Mouse (Mus musculus) C2C12 (cell line): ENCODE data around the gene Wwox. TPM values are rescaled to one million over a fixed set of nuclear protein-coding genes. Genes with fewer than 3 reads are reported as not detected.

ENCODE experiments used
- H3K27me3 ChIP-seq: one replicate; pipeline ENCODE4 v1.6.1; 2011; ENCODE audit not compliant: control insufficient read depth, insufficient read depth, insufficient read length
- H3K36me3 ChIP-seq: one replicate; pipeline ENCODE4 v1.6.1; 2011; ENCODE audit not compliant: control insufficient read depth, insufficient read depth
- H3K4me3 ChIP-seq: one replicate; pipeline ENCODE4 v1.5.1; 2011; ENCODE audit warnings: mild to moderate bottlenecking, control low read depth; ENCODE audit not compliant: poor library complexity, insufficient read depth, severe bottlenecking
- H3K79me2 ChIP-seq: one replicate; pipeline ENCODE4 v1.6.1; 2011; ENCODE audit not compliant: control insufficient read depth, insufficient read depth
- H3K79me3 ChIP-seq: one replicate; pipeline ENCODE4 v1.6.1; 2011; ENCODE audit warnings: low read depth, control low read depth
- H3ac ChIP-seq: one replicate; pipeline ENCODE3; 2011; ENCODE audit warnings: low read depth; ENCODE audit not compliant: control insufficient read depth, insufficient read length
- CEBPB ChIP-seq: IDR thresholded peaks from one replicate; pipeline ENCODE4 v1.6.1; 2011; ENCODE audit warnings: low read depth, mild to moderate bottlenecking, control low read depth, moderate library complexity
- CTCF ChIP-seq: IDR thresholded peaks from one replicate; pipeline ENCODE4 v1.5.1; 2011; ENCODE audit not compliant: control insufficient read depth, insufficient read depth, insufficient read length
- FOSL1 ChIP-seq: IDR thresholded peaks from one replicate; pipeline ENCODE4 v1.8.0; 2011; ENCODE audit warnings: mild to moderate bottlenecking, low read length; ENCODE audit not compliant: poor library complexity, insufficient read depth, severe bottlenecking
- MAX ChIP-seq: IDR thresholded peaks from one replicate; pipeline ENCODE4 v1.6.1; 2011; ENCODE audit warnings: mild to moderate bottlenecking, control low read depth
- MYOD1 ChIP-seq: IDR thresholded peaks from one replicate; pipeline ENCODE4 v1.6.1; 2011; ENCODE audit warnings: low read depth; ENCODE audit not compliant: control insufficient read depth, insufficient read length
- MYOG ChIP-seq: IDR thresholded peaks from one replicate; pipeline ENCODE4 v1.6.1; 2011; ENCODE audit not compliant: control insufficient read depth, insufficient read length; ENCODE audit errors: extremely low read depth
- USF1 ChIP-seq: IDR thresholded peaks from one replicate; pipeline ENCODE4 v1.6.1; 2011; ENCODE audit warnings: low read depth, mild to moderate bottlenecking, control low read depth, moderate library complexity
- polyA plus RNA-seq: library from polyadenylated mRNA; unstranded; fragments of >200 nt; fragmentation: generic; extraction: Trizol; gene quantifications from one replicate; pipeline ENCODE4 v1.2.1, GENCODE M21; 2012; ENCODE audit warnings: missing spikeins

Wwox gene
- polyA plus RNA-seq, 1 experiment = 3.7 TPM

DNA sequence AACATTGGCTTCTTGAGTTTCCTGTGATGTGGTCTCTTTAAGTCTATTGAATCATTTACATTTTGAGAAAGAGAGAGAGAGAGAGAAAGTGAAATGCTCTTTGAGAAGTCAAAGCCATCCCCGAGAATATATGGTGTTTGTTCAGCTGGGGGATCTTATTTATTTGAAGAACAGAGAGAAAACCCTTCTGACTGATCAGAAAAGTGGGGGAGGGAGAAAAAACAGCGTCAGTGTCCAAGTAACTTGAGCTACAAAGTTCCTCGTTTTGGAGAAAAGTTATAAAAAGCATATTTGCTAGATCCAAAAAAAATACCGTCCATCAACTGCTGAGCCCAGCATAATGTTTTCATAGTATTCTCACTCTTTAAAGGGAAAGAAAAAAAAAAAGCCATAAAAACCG lies 283.2 kb downstream of the Wwox start:
- Histone ChIP-seq H3K27me3 (no peaks in the 10 kb centered on the region), H3K79me3 (no peaks in the 10 kb centered on the region), H3K36me3 (no peaks in the 10 kb centered on the region), H3K4me3 (no peak overlapping the region), H3K79me2 (no peaks in the 10 kb centered on the region), H3ac (no peak overlapping the region)
- no peak for TF ChIP-seq USF1
- TF ChIP-seq MAX = no peak
- TF ChIP-seq CTCF = no peak
- no peak for TF ChIP-seq CEBPB
- TF ChIP-seq MYOD1 = no peak
- no peak for TF ChIP-seq MYOG
- no peak for TF ChIP-seq FOSL1

DNA sequence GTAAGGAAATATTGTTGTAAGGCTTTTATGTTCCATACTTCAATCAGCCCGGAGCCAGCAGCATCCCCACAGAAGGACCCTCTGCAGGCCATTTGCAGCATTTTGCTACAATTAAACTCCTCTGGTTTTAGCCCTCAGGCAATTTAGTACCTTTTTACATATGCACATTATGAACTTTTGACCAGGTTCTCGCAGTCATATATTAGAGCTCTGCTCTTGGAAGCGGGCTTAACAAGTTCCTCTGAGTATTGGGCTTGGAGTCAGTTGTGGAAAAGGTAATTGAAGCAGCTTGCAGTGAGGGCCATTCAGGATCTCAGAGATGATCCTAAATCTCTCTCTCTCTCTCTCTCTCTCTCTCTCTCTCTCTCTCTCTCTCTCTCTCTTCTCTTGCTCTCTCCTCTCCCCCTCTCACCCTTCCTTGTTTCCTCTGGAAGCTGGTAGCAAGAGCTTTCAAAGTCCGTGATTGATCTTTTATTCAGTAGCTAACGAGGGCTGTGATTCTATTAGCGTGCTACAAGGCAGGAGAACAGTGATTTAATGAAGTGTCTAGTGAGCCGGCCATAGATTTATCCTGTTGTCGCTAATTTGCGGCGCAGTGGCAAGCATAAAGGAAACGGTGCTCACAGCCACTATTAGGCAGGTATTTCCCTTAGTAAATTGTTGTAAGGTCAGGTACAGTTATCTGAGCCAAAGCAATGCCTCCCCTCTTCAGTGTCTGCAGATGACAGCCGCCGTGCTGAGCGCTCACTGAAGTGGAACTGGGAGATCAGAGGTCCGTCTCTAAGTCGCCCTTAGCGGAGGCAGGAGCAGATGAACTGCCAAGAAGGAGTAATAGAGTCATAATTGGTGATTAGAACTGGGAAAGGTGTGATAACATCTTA lies 292.0 kb downstream of the Wwox start:
- no peaks in the 10 kb centered on the region for H3K79me3 ChIP-seq
- H3K4me3 ChIP-seq = no peak overlapping the region
- H3K27me3 ChIP-seq = no peaks in the 10 kb centered on the region
- H3ac ChIP-seq = no peak overlapping the region
- H3K36me3 ChIP-seq = no peaks in the 10 kb centered on the region
- H3K79me2 ChIP-seq = no peaks in the 10 kb centered on the region
- TF ChIP-seq CTCF (no peak), FOSL1 (no peak), USF1 (no peak), MAX (no peak), MYOD1 (no peak), CEBPB (no peak), MYOG (no peak)

- Histone ChIP-seq H3K36me3 (no peaks in the 10 kb centered on the region), H3K79me3 (no peaks in the 10 kb centered on the region), H3K79me2 (no peaks in the 10 kb centered on the region), H3ac (no peak overlapping the region), H3K27me3 (no peaks in the 10 kb centered on the region), H3K4me3 (no peak overlapping the region)
- no peak for TF ChIP-seq FOSL1
- TF ChIP-seq CTCF = no peak
- TF ChIP-seq CEBPB = no peak
- no peak for TF ChIP-seq MYOG
- no peak for TF ChIP-seq USF1
- no peak for TF ChIP-seq MYOD1
- no peak for TF ChIP-seq MAX
Measured at GRCm38 (mm10) chr8:114743185-114743915, 303.9 kb downstream of the Wwox start.

- TF ChIP-seq FOSL1 = no peak
- TF ChIP-seq CEBPB = no peak
- TF ChIP-seq CTCF = no peak
- no peak for TF ChIP-seq MYOG
- TF ChIP-seq MYOD1 = no peak
- TF ChIP-seq MAX = no peak
- TF ChIP-seq USF1 = no peak
- Histone ChIP-seq H3K36me3 (no peaks in the 10 kb centered on the region), H3K79me2 (no peaks in the 10 kb centered on the region), H3K27me3 (no peaks in the 10 kb centered on the region), H3K4me3 (no peak overlapping the region), H3ac (no peak overlapping the region), H3K79me3 (no peaks in the 10 kb centered on the region)
Measured at GRCm38 (mm10) chr8:114746373-114746772, 306.9 kb downstream of the Wwox start.

DNA sequence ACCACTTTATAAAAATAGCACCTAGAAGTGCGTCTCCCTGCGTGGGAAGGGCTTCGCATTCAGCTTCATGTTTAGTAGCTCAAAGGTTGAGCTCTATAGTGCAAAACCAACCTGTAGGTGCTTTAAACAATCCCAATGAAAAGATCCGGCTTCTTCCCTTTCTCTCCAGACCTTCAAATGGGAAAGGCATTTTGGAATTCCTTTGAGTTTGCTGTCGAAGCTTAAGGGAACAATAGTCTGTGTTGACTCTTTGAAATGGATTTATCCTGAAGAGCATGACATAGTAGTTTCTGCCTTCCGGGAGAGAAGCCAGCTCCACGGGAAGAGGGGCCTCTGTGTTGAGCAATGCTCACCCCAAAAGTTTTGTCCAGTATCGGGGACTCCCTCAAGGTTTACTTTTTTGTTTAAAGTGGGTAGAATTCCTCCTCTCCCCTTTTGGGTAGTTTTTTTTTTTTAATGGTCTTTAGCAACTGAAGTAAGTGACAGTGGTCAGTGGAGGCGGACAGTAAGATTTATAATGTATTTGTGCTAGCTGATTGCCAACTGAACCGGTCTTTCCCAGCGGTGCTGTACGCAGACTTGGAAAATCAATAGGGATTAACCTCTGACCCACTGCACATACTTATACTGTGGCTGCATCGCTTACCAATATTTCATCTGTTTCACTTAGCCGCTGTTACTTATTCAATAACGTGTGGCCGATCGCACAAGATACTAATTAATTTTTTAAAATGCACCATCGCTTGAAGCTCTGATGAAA lies 312.1 kb downstream of the Wwox start:
- no peak for TF ChIP-seq CEBPB
- no peak for TF ChIP-seq USF1
- no peak for TF ChIP-seq MYOG
- Histone ChIP-seq H3K27me3 (no peaks in the 10 kb centered on the region), H3ac (no peak overlapping the region), H3K4me3 (no peak overlapping the region), H3K79me3 (no peaks in the 10 kb centered on the region), H3K79me2 (no peaks in the 10 kb centered on the region), H3K36me3 (no peaks in the 10 kb centered on the region)
